In the genomic region with DNA sequence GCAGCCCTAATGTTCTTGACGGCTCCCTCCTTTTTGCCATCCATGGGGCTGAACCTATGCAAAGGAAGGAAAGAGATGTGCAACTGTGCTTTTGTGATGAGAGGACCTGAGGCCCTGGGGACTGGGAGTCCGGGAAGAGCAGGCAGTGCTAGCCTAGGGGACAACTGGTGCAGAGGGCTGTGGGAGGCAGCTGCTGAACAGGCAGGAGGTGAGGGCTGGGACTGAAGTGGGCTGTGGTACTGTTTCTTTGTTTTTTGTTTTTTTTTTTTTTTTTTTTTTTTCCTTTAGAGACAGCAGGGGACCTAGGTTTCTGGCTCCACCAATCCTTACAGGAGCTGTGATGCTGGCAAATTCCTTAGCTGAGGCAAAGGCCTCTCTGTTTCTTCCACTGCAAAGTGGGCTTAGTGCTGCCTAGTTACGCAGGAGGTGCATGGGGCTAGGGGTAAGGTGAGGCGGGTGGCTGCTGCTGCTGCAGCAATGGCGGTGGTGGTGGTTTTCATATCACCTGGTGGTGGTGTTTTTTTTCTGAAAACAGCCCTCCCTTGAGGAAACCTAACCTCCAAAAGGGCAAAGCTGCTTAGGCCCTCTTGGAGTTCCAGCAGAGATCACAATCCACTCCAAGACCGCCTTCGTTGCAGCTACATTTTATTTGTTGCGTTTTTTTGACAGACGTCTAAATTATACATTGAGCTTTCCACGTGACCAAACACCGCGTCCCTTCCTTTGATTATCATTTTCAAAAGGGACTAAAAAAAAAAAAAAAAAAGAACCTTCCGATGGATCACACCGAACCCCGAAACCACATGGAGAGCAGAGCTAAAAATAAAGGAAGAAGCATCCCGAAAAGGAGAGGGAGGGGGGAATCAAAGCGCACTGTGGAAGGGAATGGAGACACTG, we compare ENCODE assay signal across 8 mouse cellular contexts. TPM values are rescaled to one million over a fixed set of nuclear protein-coding genes. Genes with fewer than 3 reads are reported as not detected.
A peak's percentile ranks its signal among the peaks of the same experiment; 100 is the strongest.
DNase-seq lines count a peak whose midpoint lies in the region; ATAC-seq lines count a peak whose summit lies in the region.

No protein-coding gene starts in this region.

- WGBS in lung, embryonic 15.5 days, result 29% methylated on average over 17 of the region's 17 CpGs
- WGBS in forebrain, embryonic 12.5 days, result 7% methylated on average over 17 of the region's 17 CpGs
- 14% methylated on average over 17 of the region's 17 CpGs for WGBS in neural tube, embryonic 15.5 days

- no peaks in the 10 kb centered on the region for H3K27me3 ChIP-seq in lung, embryonic 15.5 days
- no peaks in the 10 kb centered on the region for H3K27me3 ChIP-seq in forebrain, embryonic 12.5 days
- no peaks in the 10 kb centered on the region for H3K27me3 ChIP-seq in neural tube, embryonic 15.5 days (replicated peaks)

- ATAC-seq in lung, embryonic 15.5 days (ENCODE audit: borderline replicate concordance, extremely low read depth, low FRiP score, low TSS enrichment), result no peak
- no peak for ATAC-seq in forebrain, embryonic 12.5 days (ENCODE audit: low FRiP score)
- no peak for ATAC-seq in neural tube, embryonic 15.5 days (ENCODE audit: low FRiP score)

- no peak for DNase-seq in lung, postnatal 14 days
- DNase-seq in kidney, postnatal 10 days, result peak; percentile 13
- no peak for DNase-seq in spleen, postnatal 36 days (ENCODE audit: low spot score in 2 of 2)
- DNase-seq in cerebellum, adult 11 months, result no peak
- DNase-seq in adrenal gland, postnatal 36 days, result no peak

- H3K4me1 ChIP-seq in lung, embryonic 15.5 days, result peaks cover 92% of the 10 kb centered on the region
- peaks cover 99% of the 10 kb centered on the region for H3K4me1 ChIP-seq in forebrain, embryonic 12.5 days
- H3K4me1 ChIP-seq in neural tube, embryonic 15.5 days, result peaks cover 96% of the 10 kb centered on the region

- H3K4me3 ChIP-seq in lung, embryonic 15.5 days, result peak overlapping the region; percentile 23; the same call in 1 of the 2 replicates
- H3K4me3 ChIP-seq in forebrain, embryonic 12.5 days (replicated peaks), result peak overlapping the region; percentile 26
- H3K4me3 ChIP-seq in neural tube, embryonic 15.5 days (replicated peaks), result peak overlapping the region; percentile 2

- 0 out of 2 replicates have a peak overlapping the region, but pooled peaks have one; percentile 20 for H3K9ac ChIP-seq in lung, embryonic 15.5 days
- peak overlapping the region; percentile 51; the same call in 1 of the 2 replicates for H3K9ac ChIP-seq in forebrain, embryonic 12.5 days
- 0 out of 2 replicates have a peak overlapping the region, but pooled peaks have one; percentile 5 for H3K9ac ChIP-seq in neural tube, embryonic 15.5 days (replicated peaks)

- H3K4me2 ChIP-seq in lung, embryonic 15.5 days, result peak overlapping the region; percentile 60
- peak overlapping the region; percentile 60 for H3K4me2 ChIP-seq in forebrain, embryonic 12.5 days
- H3K4me2 ChIP-seq in neural tube, embryonic 15.5 days, result peak overlapping the region; percentile 49

- peak overlapping the region; percentile 82; the same call in 1 of the 2 replicates for H3K27ac ChIP-seq in lung, embryonic 15.5 days
- peak overlapping the region; percentile 95 for H3K27ac ChIP-seq in forebrain, embryonic 12.5 days
- H3K27ac ChIP-seq in neural tube, embryonic 15.5 days (replicated peaks), result peak overlapping the region; percentile 79

- H3K9me3 ChIP-seq in lung, embryonic 15.5 days, result no peaks in the 10 kb centered on the region
- H3K9me3 ChIP-seq in forebrain, embryonic 12.5 days, result no peaks in the 10 kb centered on the region
- no peaks in the 10 kb centered on the region for H3K9me3 ChIP-seq in neural tube, embryonic 15.5 days (replicated peaks)

- no peaks in the 10 kb centered on the region for H3K36me3 ChIP-seq in lung, embryonic 15.5 days
- H3K36me3 ChIP-seq in forebrain, embryonic 12.5 days (replicated peaks), result no peaks in the 10 kb centered on the region
- no peaks in the 10 kb centered on the region for H3K36me3 ChIP-seq in neural tube, embryonic 15.5 days

RNA-seq across cellular contexts. Expression of a gene that starts 26.4 kb away (rescaled TPM):
- 22.2 and 27.8 TPM in 2 replicates for polyA plus RNA-seq in lung, embryonic 15.5 days (2015; fragmentation: Nextera tagmentation; extraction: Ambion mirVana)
- 33.9 and 35.1 TPM in 2 replicates for polyA plus RNA-seq in forebrain, embryonic 12.5 days (2016; fragmentation: Nextera tagmentation; extraction: Ambion mirVana)
- polyA plus RNA-seq in neural tube, embryonic 15.5 days (2015; fragmentation: Nextera tagmentation; extraction: Ambion mirVana), result 23.5 and 25.5 TPM in 2 replicates
- 10 to 100 TPM; 47.3 to 53.3 TPM for total RNA-seq in adrenal gland, postnatal 36 days (2021)

RNA-seq across cellular contexts. Expression of a gene that starts 45.1 kb away (rescaled TPM):
- polyA plus RNA-seq in lung, embryonic 15.5 days (2015; fragmentation: Nextera tagmentation; extraction: Ambion mirVana), result 115 and 119 TPM in 2 replicates
- polyA plus RNA-seq in forebrain, embryonic 12.5 days (2016; fragmentation: Nextera tagmentation; extraction: Ambion mirVana), result 216 and 224 TPM in 2 replicates
- 190 and 208 TPM in 2 replicates for polyA plus RNA-seq in neural tube, embryonic 15.5 days (2015; fragmentation: Nextera tagmentation; extraction: Ambion mirVana)
- 10 to 100 TPM; 43.3 to 67.7 TPM for total RNA-seq in adrenal gland, postnatal 36 days (2021)

RNA-seq across cellular contexts. Expression of a gene that starts 45.3 kb away (rescaled TPM):
- polyA plus RNA-seq in lung, embryonic 15.5 days (2015; fragmentation: Nextera tagmentation; extraction: Ambion mirVana), result 27.9 and 28.3 TPM in 2 replicates
- polyA plus RNA-seq in forebrain, embryonic 12.5 days (2016; fragmentation: Nextera tagmentation; extraction: Ambion mirVana), result 12.2 and 14.6 TPM in 2 replicates
- polyA plus RNA-seq in neural tube, embryonic 15.5 days (2015; fragmentation: Nextera tagmentation; extraction: Ambion mirVana), result 11.0 and 11.7 TPM in 2 replicates
- 10 to 100 TPM in 1 of 2 experiments, 1 to 10 TPM in 1; 7.9 to 11.5 TPM for total RNA-seq in adrenal gland, postnatal 36 days (2021)
